Mouse (Mus musculus): Measurements from ENCODE around the gene Itpkb. TPM values are rescaled to one million over a fixed set of nuclear protein-coding genes. Genes with fewer than 3 reads are reported as not detected.
A peak's percentile ranks its signal among the peaks of the same experiment; 100 is the strongest.

Itpkb gene
- polyA plus RNA-seq, 1 experiment from 2014 or later, result 3.4 TPM

DNA sequence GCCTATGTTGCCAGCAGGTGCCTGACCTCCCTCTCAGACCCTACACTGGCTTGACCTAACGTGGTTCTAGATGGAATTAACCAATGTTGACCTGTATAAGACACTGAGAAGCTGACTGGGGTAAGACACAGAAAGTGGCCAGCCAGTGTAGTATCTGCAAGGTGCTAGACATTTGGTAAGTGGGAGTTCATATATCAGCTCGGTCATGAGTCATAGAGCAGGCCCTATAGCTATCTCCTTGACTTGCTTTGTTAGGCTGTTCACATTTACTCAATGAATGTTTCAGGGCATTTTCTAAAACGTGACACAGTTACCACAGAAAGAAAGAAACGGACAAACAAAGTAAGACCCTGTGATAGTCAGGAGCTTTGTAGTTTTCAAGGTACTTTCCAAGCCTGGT is 39.9 kb upstream of the Itpkb start:
- DNase-seq (ENCODE audit: low spot score) (no peak), ATAC-seq (replicated peaks; ENCODE audit: insufficient number of reproducible peaks, low FRiP score, low TSS enrichment, low read depth) (no peak)
- H3K4me1 ChIP-seq (ENCODE audit: control insufficient read depth, insufficient read depth, low read length), result no peaks in the 10 kb centered on the region; the same call in 1 of the 2 replicates
- no peaks in the 10 kb centered on the region for H3K36me3 ChIP-seq (replicated peaks; ENCODE audit: control insufficient read depth, insufficient read depth, low read depth, low read length)
- WGBS, result 87% methylated on average over 4 of the region's 4 CpGs
- no peak overlapping the region for H3K4me2 ChIP-seq (ENCODE audit: low read depth, low read length)
- H3K9me3 ChIP-seq (replicated peaks; ENCODE audit: control insufficient read depth, low read length), result no peaks in the 10 kb centered on the region
- H3K27ac ChIP-seq (replicated peaks; ENCODE audit: low read depth, low read length), result no peak overlapping the region
- no peak overlapping the region for H3K9ac ChIP-seq (replicated peaks; ENCODE audit: low read length)
- no peaks in the 10 kb centered on the region for H3K27me3 ChIP-seq (ENCODE audit: control insufficient read depth, insufficient read depth, low read length)
- no peak overlapping the region for H3K4me3 ChIP-seq (ENCODE audit: low read depth, low read length)

DNA sequence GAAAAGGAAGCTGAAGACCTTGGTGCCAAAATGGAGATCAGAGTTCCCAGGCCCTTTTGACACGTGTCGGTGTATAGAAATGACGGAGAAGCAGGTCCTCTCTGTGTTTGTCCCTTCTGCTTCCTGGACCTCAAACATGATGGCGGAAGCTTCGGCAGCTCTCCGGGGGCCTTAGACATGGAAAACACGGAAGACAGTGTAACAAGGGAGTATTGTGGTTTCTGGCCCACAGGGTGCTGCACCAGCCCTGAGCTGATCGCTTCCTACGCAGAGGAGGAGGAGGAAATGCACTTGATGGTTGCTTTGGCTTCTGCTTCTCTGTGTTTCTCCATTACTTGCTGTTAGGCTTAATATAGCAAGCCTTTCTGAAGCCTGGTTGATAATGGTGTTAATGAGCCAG is 34.2 kb upstream of the Itpkb start:
- Histone ChIP-seq H3K27me3 (ENCODE audit: control insufficient read depth, insufficient read depth, low read length) (no peaks in the 10 kb centered on the region), H3K27ac (replicated peaks; ENCODE audit: low read depth, low read length) (no peak overlapping the region), H3K36me3 (replicated peaks; ENCODE audit: control insufficient read depth, insufficient read depth, low read depth, low read length) (no peaks in the 10 kb centered on the region), H3K9ac (replicated peaks; ENCODE audit: low read length) (no peak overlapping the region), H3K4me2 (ENCODE audit: low read depth, low read length) (no peak overlapping the region), H3K9me3 (replicated peaks; ENCODE audit: control insufficient read depth, low read length) (no peaks in the 10 kb centered on the region), H3K4me1 (ENCODE audit: control insufficient read depth, insufficient read depth, low read length) (no peaks in the 10 kb centered on the region), H3K4me3 (ENCODE audit: low read depth, low read length) (no peak overlapping the region)
- DNase-seq (ENCODE audit: low spot score) (no peak), ATAC-seq (replicated peaks; ENCODE audit: insufficient number of reproducible peaks, low FRiP score, low TSS enrichment, low read depth) (no peak)
- 91% methylated on average over 9 of the region's 9 CpGs for WGBS

DNA sequence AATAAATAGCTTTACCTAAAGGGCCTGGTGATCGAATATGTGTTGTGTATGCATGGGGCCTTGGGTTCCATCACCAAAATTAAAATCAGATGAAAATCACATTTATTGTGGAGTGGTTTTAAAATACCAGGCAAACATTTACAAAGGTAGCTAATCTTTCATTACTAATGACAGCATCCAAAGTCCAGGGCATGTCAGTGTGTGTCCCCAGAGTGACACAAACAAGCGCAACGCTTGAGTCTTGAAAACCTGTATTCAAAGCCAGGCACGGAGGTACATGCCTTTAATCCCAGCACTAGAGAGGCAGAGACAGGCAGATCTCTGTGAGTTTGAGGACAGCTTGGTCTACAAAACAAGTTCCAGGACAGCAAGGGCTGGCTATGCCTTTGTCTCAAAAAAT is 30.6 kb upstream of the Itpkb start:
- H3K36me3 ChIP-seq (replicated peaks; ENCODE audit: control insufficient read depth, insufficient read depth, low read depth, low read length), result no peaks in the 10 kb centered on the region
- ATAC-seq (replicated peaks; ENCODE audit: insufficient number of reproducible peaks, low FRiP score, low TSS enrichment, low read depth) (no peak), DNase-seq (ENCODE audit: low spot score) (no peak)
- no peak overlapping the region for H3K4me2 ChIP-seq (ENCODE audit: low read depth, low read length)
- H3K4me1 ChIP-seq (ENCODE audit: control insufficient read depth, insufficient read depth, low read length), result no peaks in the 10 kb centered on the region
- no peaks in the 10 kb centered on the region for H3K9me3 ChIP-seq (replicated peaks; ENCODE audit: control insufficient read depth, low read length)
- no peak overlapping the region for H3K4me3 ChIP-seq (ENCODE audit: low read depth, low read length)
- H3K9ac ChIP-seq (replicated peaks; ENCODE audit: low read length), result no peak overlapping the region
- no peaks in the 10 kb centered on the region for H3K27me3 ChIP-seq (ENCODE audit: control insufficient read depth, insufficient read depth, low read length)
- 89% methylated on average over 4 of the region's 4 CpGs for WGBS
- no peak overlapping the region for H3K27ac ChIP-seq (replicated peaks; ENCODE audit: low read depth, low read length)

DNA sequence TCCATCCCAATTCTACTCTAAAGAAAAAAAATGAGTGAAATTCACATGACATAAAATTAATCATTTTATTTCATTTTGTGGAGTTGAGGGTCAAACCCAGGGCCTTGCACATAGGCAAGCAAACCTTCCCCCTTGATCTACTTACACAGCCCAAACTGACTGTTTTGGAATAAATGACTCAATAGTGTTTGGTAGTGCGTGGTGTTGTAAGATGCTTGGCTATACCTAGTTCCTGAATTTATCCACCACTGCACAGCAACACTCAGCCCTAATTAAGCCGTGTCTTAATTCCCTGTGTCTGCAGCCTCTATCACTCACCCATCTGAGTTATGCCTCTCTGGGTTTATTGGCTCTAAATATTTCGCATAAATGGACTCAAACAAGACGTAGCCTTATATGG is 30.0 kb upstream of the Itpkb start:
- H3K4me2 ChIP-seq (ENCODE audit: low read depth, low read length), result no peak overlapping the region
- WGBS, result 88% methylated on average over 4 of the region's 4 CpGs
- no peak overlapping the region for H3K9ac ChIP-seq (replicated peaks; ENCODE audit: low read length)
- no peaks in the 10 kb centered on the region for H3K4me1 ChIP-seq (ENCODE audit: control insufficient read depth, insufficient read depth, low read length)
- no peaks in the 10 kb centered on the region for H3K27me3 ChIP-seq (ENCODE audit: control insufficient read depth, insufficient read depth, low read length)
- H3K36me3 ChIP-seq (replicated peaks; ENCODE audit: control insufficient read depth, insufficient read depth, low read depth, low read length), result no peaks in the 10 kb centered on the region
- no peak overlapping the region for H3K27ac ChIP-seq (replicated peaks; ENCODE audit: low read depth, low read length)
- H3K9me3 ChIP-seq (replicated peaks; ENCODE audit: control insufficient read depth, low read length), result no peaks in the 10 kb centered on the region
- no peak for DNase-seq (ENCODE audit: low spot score)
- ATAC-seq (replicated peaks; ENCODE audit: insufficient number of reproducible peaks, low FRiP score, low TSS enrichment, low read depth), result no peak
- no peak overlapping the region for H3K4me3 ChIP-seq (ENCODE audit: low read depth, low read length)

DNA sequence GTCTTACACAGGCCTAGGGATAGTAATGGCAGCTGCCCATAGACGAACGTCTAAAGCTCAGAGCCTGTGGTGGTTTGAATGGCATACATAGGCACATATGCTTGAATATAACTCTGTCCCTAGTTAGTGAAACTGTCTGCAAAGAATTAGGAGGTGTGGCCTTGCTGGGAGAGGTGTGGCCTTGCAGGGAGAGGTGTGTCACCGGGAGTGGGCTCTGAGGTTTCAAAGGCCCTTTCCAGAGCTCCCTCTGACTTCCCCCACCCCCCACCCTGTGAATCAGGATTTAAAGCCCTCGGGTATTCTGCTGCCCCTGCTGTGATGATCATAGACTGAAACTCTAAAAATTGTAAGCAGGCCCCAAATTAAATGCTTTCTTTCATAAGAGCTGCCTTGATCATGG is 29.3 kb upstream of the Itpkb start:
- no peaks in the 10 kb centered on the region for H3K27me3 ChIP-seq (ENCODE audit: control insufficient read depth, insufficient read depth, low read length)
- no peak overlapping the region for H3K4me2 ChIP-seq (ENCODE audit: low read depth, low read length)
- no peaks in the 10 kb centered on the region for H3K36me3 ChIP-seq (replicated peaks; ENCODE audit: control insufficient read depth, insufficient read depth, low read depth, low read length)
- H3K9me3 ChIP-seq (replicated peaks; ENCODE audit: control insufficient read depth, low read length), result no peaks in the 10 kb centered on the region
- no peak overlapping the region for H3K27ac ChIP-seq (replicated peaks; ENCODE audit: low read depth, low read length)
- DNase-seq (ENCODE audit: low spot score) (no peak), ATAC-seq (replicated peaks; ENCODE audit: insufficient number of reproducible peaks, low FRiP score, low TSS enrichment, low read depth) (no peak)
- 39% methylated on average over 4 of the region's 4 CpGs for WGBS
- no peak overlapping the region for H3K4me3 ChIP-seq (ENCODE audit: low read depth, low read length)
- no peaks in the 10 kb centered on the region for H3K4me1 ChIP-seq (ENCODE audit: control insufficient read depth, insufficient read depth, low read length)
- no peak overlapping the region for H3K9ac ChIP-seq (replicated peaks; ENCODE audit: low read length)

DNA sequence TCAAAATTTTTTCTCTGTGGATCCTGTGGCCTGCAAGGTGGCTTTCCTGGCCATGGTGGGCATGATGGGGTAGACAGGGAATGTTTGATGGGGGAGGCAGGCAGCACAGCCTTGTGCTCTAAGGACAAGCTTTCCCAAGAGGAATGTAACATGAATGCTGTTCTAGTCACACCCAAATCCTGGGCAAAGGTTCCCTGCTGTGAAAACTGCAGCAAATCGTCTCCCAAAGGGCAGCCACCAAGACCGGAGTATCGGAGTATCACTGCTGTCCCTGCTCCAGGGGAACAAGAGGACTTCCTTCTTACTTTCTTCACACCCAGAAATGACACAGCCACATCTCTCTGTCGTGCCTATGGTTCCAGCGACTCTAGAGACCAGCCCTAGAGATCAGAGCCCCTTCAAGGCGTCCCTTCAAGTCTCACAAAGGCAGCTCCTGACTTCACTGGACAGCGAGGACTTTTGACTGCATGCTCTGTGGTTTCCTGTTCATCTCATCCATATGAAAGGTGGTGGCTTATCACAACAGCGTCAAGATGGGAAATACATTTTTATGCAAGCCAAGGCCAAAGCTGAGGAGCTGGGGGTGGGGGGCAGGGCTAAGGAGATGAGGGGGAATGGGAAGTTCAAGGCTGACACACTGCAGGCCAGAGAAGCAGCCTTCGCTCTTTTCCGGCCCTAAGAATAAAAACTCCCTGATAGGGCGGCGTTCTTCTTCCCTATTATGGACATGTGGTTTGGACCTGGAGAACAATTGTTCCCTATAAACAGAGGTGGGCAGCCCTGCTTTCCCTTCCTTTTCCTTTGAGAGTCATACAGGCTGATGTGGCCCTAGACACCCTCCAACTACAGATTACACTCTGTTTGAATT is 27.8 kb upstream of the Itpkb start:
- no peak for ATAC-seq (replicated peaks; ENCODE audit: insufficient number of reproducible peaks, low FRiP score, low TSS enrichment, low read depth)
- no peak overlapping the region for H3K9ac ChIP-seq (replicated peaks; ENCODE audit: low read length)
- H3K36me3 ChIP-seq (replicated peaks; ENCODE audit: control insufficient read depth, insufficient read depth, low read depth, low read length), result no peaks in the 10 kb centered on the region
- 0 out of 2 replicates have a peak overlapping the region, but pooled peaks have one; percentile 9 for H3K27ac ChIP-seq (replicated peaks; ENCODE audit: low read depth, low read length)
- 66% methylated on average over 12 of the region's 12 CpGs for WGBS
- H3K9me3 ChIP-seq (replicated peaks; ENCODE audit: control insufficient read depth, low read length), result no peaks in the 10 kb centered on the region
- DNase-seq (ENCODE audit: low spot score), result no peak
- H3K4me2 ChIP-seq (ENCODE audit: low read depth, low read length), result no peak overlapping the region
- H3K4me3 ChIP-seq (ENCODE audit: low read depth, low read length), result no peak overlapping the region
- no peaks in the 10 kb centered on the region for H3K4me1 ChIP-seq (ENCODE audit: control insufficient read depth, insufficient read depth, low read length)
- H3K27me3 ChIP-seq (ENCODE audit: control insufficient read depth, insufficient read depth, low read length), result no peaks in the 10 kb centered on the region

DNA sequence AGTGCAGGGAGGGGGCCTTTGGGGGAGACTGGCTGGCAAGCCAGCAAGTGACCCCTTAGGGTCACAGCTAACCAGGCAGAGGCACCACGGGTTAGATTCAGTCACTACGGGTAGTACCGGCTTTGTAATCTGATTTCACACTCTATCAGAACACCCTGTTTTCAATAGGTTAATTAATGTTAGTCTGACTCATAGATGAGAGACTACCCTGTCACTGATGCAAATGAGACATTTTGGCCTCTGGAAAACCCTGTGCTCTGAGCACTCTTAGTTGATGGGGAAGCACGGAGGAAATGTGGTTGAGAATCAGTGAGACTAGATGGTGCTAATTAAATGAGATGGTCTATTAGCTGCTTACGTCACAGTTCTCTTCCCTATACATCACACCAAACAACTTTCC is 26.7 kb upstream of the Itpkb start:
- no peaks in the 10 kb centered on the region for H3K27me3 ChIP-seq (ENCODE audit: control insufficient read depth, insufficient read depth, low read length)
- 60% methylated on average over 5 of the region's 5 CpGs for WGBS
- H3K4me2 ChIP-seq (ENCODE audit: low read depth, low read length), result no peak overlapping the region
- no peaks in the 10 kb centered on the region for H3K36me3 ChIP-seq (replicated peaks; ENCODE audit: control insufficient read depth, insufficient read depth, low read depth, low read length)
- no peaks in the 10 kb centered on the region for H3K9me3 ChIP-seq (replicated peaks; ENCODE audit: control insufficient read depth, low read length)
- H3K4me3 ChIP-seq (ENCODE audit: low read depth, low read length), result no peak overlapping the region
- no peak for DNase-seq (ENCODE audit: low spot score)
- H3K9ac ChIP-seq (replicated peaks; ENCODE audit: low read length), result no peak overlapping the region
- H3K4me1 ChIP-seq (ENCODE audit: control insufficient read depth, insufficient read depth, low read length), result no peaks in the 10 kb centered on the region
- no peak overlapping the region for H3K27ac ChIP-seq (replicated peaks; ENCODE audit: low read depth, low read length)
- no peak for ATAC-seq (replicated peaks; ENCODE audit: insufficient number of reproducible peaks, low FRiP score, low TSS enrichment, low read depth)

DNA sequence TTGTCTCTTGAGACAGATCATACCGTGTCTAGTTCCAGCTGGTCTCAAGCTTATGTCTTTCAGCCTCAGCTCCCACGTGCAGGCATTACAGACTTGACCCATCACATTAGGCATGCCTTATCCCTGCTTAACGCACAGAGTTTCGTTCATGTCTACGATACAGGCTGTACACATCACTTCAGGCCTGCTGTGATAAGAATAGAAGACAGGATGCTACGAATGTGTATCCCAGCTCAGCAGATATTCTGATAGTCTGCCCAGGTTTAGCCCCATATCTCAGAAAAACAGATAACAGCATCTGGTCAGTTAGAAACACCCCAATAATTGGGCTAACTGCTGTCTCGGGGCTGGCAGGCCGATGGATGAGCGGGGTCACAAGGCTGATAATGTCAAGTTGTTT is 23.4 kb upstream of the Itpkb start:
- H3K4me3 ChIP-seq (ENCODE audit: low read depth, low read length), result no peak overlapping the region
- H3K36me3 ChIP-seq (replicated peaks; ENCODE audit: control insufficient read depth, insufficient read depth, low read depth, low read length), result no peaks in the 10 kb centered on the region
- DNase-seq (ENCODE audit: low spot score) (no peak), ATAC-seq (replicated peaks; ENCODE audit: insufficient number of reproducible peaks, low FRiP score, low TSS enrichment, low read depth) (no peak)
- H3K27ac ChIP-seq (replicated peaks; ENCODE audit: low read depth, low read length), result no peak overlapping the region
- WGBS, result 88% methylated on average over 9 of the region's 9 CpGs
- no peaks in the 10 kb centered on the region for H3K4me1 ChIP-seq (ENCODE audit: control insufficient read depth, insufficient read depth, low read length)
- H3K9me3 ChIP-seq (replicated peaks; ENCODE audit: control insufficient read depth, low read length), result no peaks in the 10 kb centered on the region
- H3K27me3 ChIP-seq (ENCODE audit: control insufficient read depth, insufficient read depth, low read length), result no peaks in the 10 kb centered on the region
- no peak overlapping the region for H3K4me2 ChIP-seq (ENCODE audit: low read depth, low read length)
- no peak overlapping the region for H3K9ac ChIP-seq (replicated peaks; ENCODE audit: low read length)

All from embryonic facial prominence, embryonic 11.5 days (tissue).